Mouse (Mus musculus): ENCODE measurements around the gene Hs3st6. TPM values are rescaled to one million over a fixed set of nuclear protein-coding genes. Genes with fewer than 3 reads are reported as not detected.

Hs3st6 gene
- total and polyA plus RNA-seq, 2 experiments from 2014 or later: 0.22 to 0.49 TPM

DNA sequence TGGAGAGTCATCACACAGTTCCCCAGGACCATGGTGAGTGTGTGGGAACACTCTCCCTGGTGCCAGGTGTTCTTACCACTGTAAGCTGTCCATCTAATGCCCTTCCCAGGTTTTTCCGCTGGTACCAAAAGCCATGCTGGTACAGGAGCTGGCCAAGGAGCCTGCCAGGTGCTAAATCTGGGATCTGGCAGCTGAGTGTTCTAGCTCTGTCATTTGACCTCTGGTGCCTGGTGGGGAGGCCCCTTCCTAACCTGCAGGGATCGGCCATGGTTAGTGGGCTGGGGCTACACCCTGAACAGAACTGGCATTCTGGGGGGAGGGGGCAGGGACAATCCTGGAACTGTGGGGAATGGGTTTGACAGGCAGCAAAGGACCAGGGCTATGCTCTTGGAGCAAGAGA is 25.2 kb upstream of the Hs3st6 start, which contains the start of gene Rpl3l:
Rpl3l (plus strand) TSS at position 203 of the 400 bp plus-strand sequence.
- 61% methylated on average over 2 of the region's 2 CpGs for WGBS
- no peaks in the 10 kb centered on the region for H3K36me3 ChIP-seq (ENCODE audit: insufficient read depth, low read length)
- H3K4me3 ChIP-seq (ENCODE audit: low read depth, low read length): no peak within 1 kb of the TSS
- DNase-seq (ENCODE audit: low spot score) (no peak), ATAC-seq (ENCODE audit: low FRiP score) (no peak)
- H3K9me3 ChIP-seq (ENCODE audit: low read length): no peaks in the 10 kb centered on the region
- no peaks in the 10 kb centered on the region for H3K27me3 ChIP-seq (ENCODE audit: insufficient read depth, low read length)
- H3K4me2 ChIP-seq (ENCODE audit: low read depth, low read length, poor library complexity, severe bottlenecking): no peak within 1 kb of the TSS
- no peak for TF ChIP-seq CTCF (IDR thresholded peaks at IDR 0.05)
- no peak within 1 kb of the TSS for H3K9ac ChIP-seq (replicated peaks; ENCODE audit: low read length, poor library complexity, severe bottlenecking)
- no peaks in the 10 kb centered on the region for H3K4me1 ChIP-seq (ENCODE audit: insufficient read depth, low read length)
- no peak within 1 kb of the TSS for H3K27ac ChIP-seq (ENCODE audit: low read depth, low read length)

DNA sequence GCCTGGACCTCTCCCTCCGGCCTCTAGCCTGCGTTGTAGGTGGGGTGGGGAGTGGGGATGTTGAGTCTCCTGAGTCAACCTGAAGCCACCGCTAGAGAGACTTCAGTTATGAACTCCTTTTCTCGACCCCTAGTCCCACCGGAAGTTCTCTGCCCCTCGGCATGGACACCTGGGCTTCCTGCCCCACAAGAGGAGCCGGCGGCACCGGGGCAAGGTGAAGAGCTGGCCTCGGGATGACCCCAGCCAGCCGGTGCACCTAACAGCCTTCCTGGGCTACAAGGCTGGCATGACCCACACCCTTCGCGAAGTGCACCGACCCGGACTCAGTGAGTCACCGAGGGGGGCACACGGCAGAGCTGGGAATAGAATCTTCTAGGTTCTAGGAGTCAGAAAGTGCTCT is 24.6 kb upstream of the Hs3st6 start:
- Histone ChIP-seq H3K4me2 (ENCODE audit: low read depth, low read length, poor library complexity, severe bottlenecking) (no peak overlapping the region), H3K27ac (ENCODE audit: low read depth, low read length) (no peak overlapping the region), H3K27me3 (ENCODE audit: insufficient read depth, low read length) (no peaks in the 10 kb centered on the region), H3K36me3 (ENCODE audit: insufficient read depth, low read length) (no peaks in the 10 kb centered on the region), H3K4me3 (ENCODE audit: low read depth, low read length) (no peak overlapping the region), H3K4me1 (ENCODE audit: insufficient read depth, low read length) (no peaks in the 10 kb centered on the region), H3K9ac (replicated peaks; ENCODE audit: low read length, poor library complexity, severe bottlenecking) (no peak overlapping the region), H3K9me3 (ENCODE audit: low read length) (no peaks in the 10 kb centered on the region)
- no peak for DNase-seq (ENCODE audit: low spot score)
- WGBS: 79% methylated on average over 17 of the region's 17 CpGs
- ATAC-seq (ENCODE audit: low FRiP score): no peak
- TF ChIP-seq CTCF (IDR thresholded peaks at IDR 0.05): no peak

DNA sequence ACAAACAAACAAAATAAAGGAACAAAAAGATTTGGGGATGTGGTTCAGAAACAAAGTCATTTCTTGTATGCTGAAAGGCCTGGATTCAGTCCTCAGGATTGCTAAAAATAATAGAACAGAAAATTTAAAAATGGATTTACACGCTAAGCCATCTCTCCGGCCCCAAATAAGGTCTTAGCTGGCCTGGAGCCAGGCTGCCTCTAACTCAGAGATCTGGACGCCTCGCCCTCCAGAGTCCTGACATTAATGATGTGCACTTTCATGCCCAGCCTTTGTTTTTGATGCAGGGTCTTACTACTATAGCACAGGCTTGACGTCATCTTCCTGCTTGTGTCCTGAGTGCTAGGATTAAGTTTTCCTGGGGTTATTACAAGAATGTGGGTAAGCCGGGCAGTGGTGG is 23.7 kb upstream of the Hs3st6 start:
- 81% methylated on average over 6 of the region's 6 CpGs for WGBS
- no peak for DNase-seq (ENCODE audit: low spot score)
- Histone ChIP-seq H3K36me3 (ENCODE audit: insufficient read depth, low read length) (no peaks in the 10 kb centered on the region), H3K27me3 (ENCODE audit: insufficient read depth, low read length) (no peaks in the 10 kb centered on the region), H3K9me3 (ENCODE audit: low read length) (no peaks in the 10 kb centered on the region), H3K4me2 (ENCODE audit: low read depth, low read length, poor library complexity, severe bottlenecking) (no peak overlapping the region), H3K4me3 (ENCODE audit: low read depth, low read length) (no peak overlapping the region), H3K4me1 (ENCODE audit: insufficient read depth, low read length) (no peaks in the 10 kb centered on the region), H3K9ac (replicated peaks; ENCODE audit: low read length, poor library complexity, severe bottlenecking) (no peak overlapping the region), H3K27ac (ENCODE audit: low read depth, low read length) (no peak overlapping the region)
- no peak for ATAC-seq (ENCODE audit: low FRiP score)
- no peak for TF ChIP-seq CTCF (IDR thresholded peaks at IDR 0.05)

DNA sequence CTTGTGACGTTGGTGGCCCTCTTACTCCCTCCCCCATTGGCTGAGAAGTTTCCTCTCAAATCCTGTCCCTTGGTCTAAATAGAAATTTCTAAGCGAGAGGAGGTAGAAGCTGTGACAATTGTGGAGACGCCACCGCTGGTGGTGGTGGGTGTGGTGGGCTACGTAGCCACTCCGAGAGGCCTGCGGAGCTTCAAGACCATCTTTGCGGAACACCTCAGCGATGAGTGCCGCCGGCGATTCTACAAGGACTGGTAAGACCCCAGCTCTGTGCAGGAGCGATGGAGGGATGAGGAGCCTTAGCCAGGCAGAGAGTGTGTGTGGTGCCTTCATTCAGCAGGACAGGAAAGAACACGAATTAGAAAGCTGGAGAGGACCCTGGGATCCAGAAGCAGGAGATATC is 22.0 kb upstream of the Hs3st6 start:
- ATAC-seq (ENCODE audit: low FRiP score) (no peak), DNase-seq (ENCODE audit: low spot score) (no peak)
- no peaks in the 10 kb centered on the region for H3K27me3 ChIP-seq (ENCODE audit: insufficient read depth, low read length)
- H3K4me1 ChIP-seq (ENCODE audit: insufficient read depth, low read length): no peaks in the 10 kb centered on the region
- H3K4me2 ChIP-seq (ENCODE audit: low read depth, low read length, poor library complexity, severe bottlenecking): no peak overlapping the region
- H3K36me3 ChIP-seq (ENCODE audit: insufficient read depth, low read length): no peaks in the 10 kb centered on the region
- H3K27ac ChIP-seq (ENCODE audit: low read depth, low read length): no peak overlapping the region
- 81% methylated on average over 14 of the region's 14 CpGs for WGBS
- no peak overlapping the region for H3K4me3 ChIP-seq (ENCODE audit: low read depth, low read length)
- no peak overlapping the region for H3K9ac ChIP-seq (replicated peaks; ENCODE audit: low read length, poor library complexity, severe bottlenecking)
- no peak for TF ChIP-seq CTCF (IDR thresholded peaks at IDR 0.05)
- no peaks in the 10 kb centered on the region for H3K9me3 ChIP-seq (ENCODE audit: low read length)

DNA sequence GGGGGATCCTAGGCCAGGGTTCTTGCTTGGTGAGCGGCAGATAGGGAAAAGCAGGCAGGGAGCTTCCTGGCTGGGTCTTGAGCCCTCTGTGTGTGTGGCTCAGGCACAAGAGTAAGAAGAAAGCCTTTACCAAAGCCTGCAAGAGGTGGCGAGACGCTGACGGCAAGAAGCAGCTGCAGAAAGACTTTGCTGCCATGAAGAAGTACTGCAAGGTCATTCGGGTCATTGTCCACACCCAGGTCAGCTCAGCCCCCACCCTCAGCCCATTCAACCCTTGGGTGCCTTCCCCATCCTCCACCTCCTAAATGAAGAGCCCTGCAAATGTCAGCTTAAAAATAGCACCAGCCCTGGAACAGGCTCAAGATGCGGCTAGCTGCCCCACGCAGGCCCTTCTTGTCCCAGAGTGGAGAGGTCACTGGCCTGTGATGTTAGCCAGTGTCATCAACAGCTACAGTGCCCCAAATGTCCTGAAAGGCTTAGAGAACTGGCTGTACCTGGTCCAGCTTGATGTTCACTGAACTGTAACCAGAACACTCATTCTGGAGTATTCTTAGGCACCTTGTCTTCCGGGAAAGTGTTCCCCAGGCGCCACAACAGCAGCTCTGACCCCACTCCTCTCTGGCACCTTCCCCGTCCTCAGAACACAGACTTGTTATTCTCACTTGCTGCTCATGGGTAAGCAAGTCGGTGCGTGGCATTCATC is 20.4 kb upstream of the Hs3st6 start:
- ATAC-seq (ENCODE audit: low FRiP score): no peak
- WGBS: 82% methylated on average over 12 of the region's 12 CpGs
- no peak overlapping the region for H3K4me2 ChIP-seq (ENCODE audit: low read depth, low read length, poor library complexity, severe bottlenecking)
- no peaks in the 10 kb centered on the region for H3K36me3 ChIP-seq (ENCODE audit: insufficient read depth, low read length)
- no peak for DNase-seq (ENCODE audit: low spot score)
- no peak overlapping the region for H3K27ac ChIP-seq (ENCODE audit: low read depth, low read length)
- H3K4me1 ChIP-seq (ENCODE audit: insufficient read depth, low read length): no peaks in the 10 kb centered on the region
- no peak overlapping the region for H3K4me3 ChIP-seq (ENCODE audit: low read depth, low read length)
- H3K9ac ChIP-seq (replicated peaks; ENCODE audit: low read length, poor library complexity, severe bottlenecking): no peak overlapping the region
- TF ChIP-seq CTCF (IDR thresholded peaks at IDR 0.05): no peak
- no peaks in the 10 kb centered on the region for H3K27me3 ChIP-seq (ENCODE audit: insufficient read depth, low read length)
- H3K9me3 ChIP-seq (ENCODE audit: low read length): no peaks in the 10 kb centered on the region

DNA sequence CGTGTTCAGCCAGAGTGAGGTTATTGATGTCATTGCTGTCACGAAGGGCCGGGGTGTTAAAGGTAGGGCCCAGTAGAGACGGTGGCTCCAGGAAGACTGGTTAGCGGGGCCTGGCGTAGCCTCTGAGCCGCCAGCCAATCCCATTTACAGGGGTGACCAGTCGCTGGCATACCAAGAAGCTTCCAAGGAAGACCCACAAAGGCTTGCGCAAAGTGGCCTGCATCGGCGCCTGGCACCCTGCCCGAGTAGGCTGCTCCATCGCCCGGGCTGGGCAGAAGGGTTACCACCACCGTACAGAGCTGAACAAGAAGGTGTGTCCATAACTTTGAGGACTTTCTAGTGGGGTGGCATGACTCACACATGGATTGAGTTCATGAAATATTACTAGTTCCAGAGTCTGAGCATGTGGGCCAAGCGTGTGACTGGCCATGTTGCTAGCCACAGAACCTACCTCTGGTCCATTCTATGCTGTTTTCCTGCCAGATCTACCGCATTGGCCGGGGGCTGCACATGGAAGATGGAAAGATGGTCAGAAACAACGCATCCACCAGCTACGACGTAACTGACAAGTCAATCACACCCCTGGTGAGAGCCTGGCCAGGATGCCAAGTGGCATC is 19.2 kb upstream of the Hs3st6 start:
- Histone ChIP-seq H3K9ac (replicated peaks; ENCODE audit: low read length, poor library complexity, severe bottlenecking) (no peak overlapping the region; the same call in 1 of the 2 replicates), H3K27me3 (ENCODE audit: insufficient read depth, low read length) (no peaks in the 10 kb centered on the region), H3K4me1 (ENCODE audit: insufficient read depth, low read length) (no peaks in the 10 kb centered on the region), H3K27ac (ENCODE audit: low read depth, low read length) (no peak overlapping the region), H3K9me3 (ENCODE audit: low read length) (no peaks in the 10 kb centered on the region), H3K4me2 (ENCODE audit: low read depth, low read length, poor library complexity, severe bottlenecking) (no peak overlapping the region), H3K36me3 (ENCODE audit: insufficient read depth, low read length) (no peaks in the 10 kb centered on the region), H3K4me3 (ENCODE audit: low read depth, low read length) (no peak overlapping the region)
- TF ChIP-seq CTCF (IDR thresholded peaks at IDR 0.05): no peak
- no peak for DNase-seq (ENCODE audit: low spot score)
- no peak for ATAC-seq (ENCODE audit: low FRiP score)
- 90% methylated on average over 21 of the region's 21 CpGs for WGBS
